Mouse (Mus musculus): ENCODE measurements around the gene Ceacam12. TPM values are rescaled to one million over a fixed set of nuclear protein-coding genes. Genes with fewer than 3 reads are reported as not detected.
"Not testable (repeated sequence)": the region's sequence is repeated elsewhere in the genome, so short reads cannot be mapped to it uniquely, and the experiment has no call there.

The Ceacam12 gene
- not detected for total RNA-seq (2021)
- long read RNA-seq, experiment 1 = 0 reads
- long read RNA-seq, experiment 2 = 0 reads

DNA sequence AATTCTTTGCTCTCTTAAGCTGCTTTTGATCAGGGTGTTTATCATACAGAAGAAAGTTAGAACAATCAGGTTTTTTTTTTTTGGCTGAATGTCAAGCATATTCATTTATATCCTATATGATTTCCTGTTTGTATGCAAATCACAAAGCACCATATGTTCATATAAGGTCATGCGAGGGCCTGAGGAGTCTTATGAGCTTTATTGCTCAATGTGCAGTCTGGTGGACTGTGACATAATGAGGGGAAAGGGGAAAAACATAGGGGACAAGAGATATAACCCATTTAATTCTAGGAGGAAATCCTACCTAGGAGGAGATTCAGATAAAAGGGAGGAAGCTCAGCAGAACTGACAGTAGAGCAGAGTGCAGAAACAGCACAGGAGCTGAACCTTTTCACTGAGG is at the start of gene Ceacam12:
Ceacam12 (plus strand) TSS at position 301 of the 400 bp plus-strand sequence.
- H3K27ac ChIP-seq = no peak within 1 kb of the TSS
- DNase-seq (ENCODE audit: low spot score in 2 of 2) = no peak
- H3K4me3 ChIP-seq = no peak within 1 kb of the TSS
- TF ChIP-seq CTCF (conservative IDR thresholded peaks at IDR 0.05) = no peak

DNA sequence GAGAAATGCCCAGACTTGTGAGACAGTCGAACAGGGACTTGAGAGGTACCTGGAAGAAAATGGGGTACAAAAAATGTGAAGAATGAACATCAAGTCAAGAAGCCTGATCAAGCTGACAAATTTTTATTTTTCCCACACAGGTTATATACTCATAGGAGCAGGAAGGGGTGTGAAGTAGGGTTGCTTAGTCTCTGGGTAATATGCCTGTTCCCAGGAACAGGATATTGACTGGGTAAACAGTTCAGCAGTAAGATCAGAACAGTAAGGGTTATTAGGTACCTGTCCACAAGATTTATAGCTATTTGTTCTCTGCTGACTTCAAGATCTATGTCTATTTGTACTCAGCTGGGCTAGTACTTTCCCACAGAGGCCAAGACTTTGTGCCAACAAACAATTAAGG is 8.1 kb downstream of the Ceacam12 start:
- H3K4me3 ChIP-seq; H3K27ac ChIP-seq; DNase-seq (ENCODE audit: low spot score in 2 of 2): not testable (repeated sequence)

DNA sequence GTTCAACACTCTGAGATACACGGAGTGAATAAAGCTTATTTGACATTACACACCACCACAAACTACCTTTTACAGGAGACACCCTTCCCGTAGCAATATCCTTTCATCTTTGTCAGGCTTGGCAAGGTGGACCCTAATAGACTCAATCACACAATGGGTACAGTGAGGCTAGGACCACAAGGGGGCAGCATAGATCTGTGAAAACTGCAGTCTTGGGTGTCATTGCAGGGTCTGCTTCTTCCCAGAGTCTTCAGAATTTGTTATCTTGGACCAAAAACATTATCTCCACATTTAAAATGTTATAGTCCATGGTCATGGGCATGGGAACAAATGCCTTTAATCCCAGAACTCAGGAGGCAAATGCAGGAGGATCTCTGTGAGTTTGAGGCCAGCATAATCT is 35.1 kb downstream of the Ceacam12 start:
- DNase-seq (ENCODE audit: low spot score in 2 of 2) = no peak
- TF ChIP-seq CTCF (conservative IDR thresholded peaks at IDR 0.05) = no peak
- Histone ChIP-seq H3K27ac (no peak overlapping the region), H3K4me3 (no peak overlapping the region)

Small RNAs within 50 kb of the gene (microRNA-seq; reads per million reads assigned to microRNA genes)
- gene Gm22414 = 0 reads per million in 2 experiments

Other genes starting within 250 kb of the Ceacam12 start
- gene Gm5155, start 194.2 kb upstream of the Ceacam12 start, total RNA-seq (2021) = not detected
- not detected for gene Ceacam11, start 93.8 kb upstream of the Ceacam12 start, total RNA-seq (2021)
- not detected for gene Ceacam13, start 56.0 kb upstream of the Ceacam12 start, total RNA-seq (2021)
- gene Igfl3, start 110.6 kb downstream of the Ceacam12 start, total RNA-seq (2021) = not detected
- not detected for gene Mill1, start 179.4 kb downstream of the Ceacam12 start, total RNA-seq (2021)